Mouse (Mus musculus) left cerebral cortex, adult 9 months (tissue): ENCODE results near the gene Mgmt.

Experiments
- DNase-seq, 2 experiments: peaks; one replicate each; pipeline ENCODE4 v3.0.0; 2022; ENCODE audit warnings: low spot score in 2 of 2

Gene Mgmt

GRCm38 (mm10) chr7:137001215-137001614 lies 106.8 kb downstream of the Mgmt start:
- DNase-seq: no peak

GRCm38 (mm10) chr7:137001783-137002182 lies 107.4 kb downstream of the Mgmt start:
- DNase-seq: no peak

GRCm38 (mm10) chr7:137002431-137002830 lies 108.0 kb downstream of the Mgmt start:
- DNase-seq: no peak

- DNase-seq: no peak
These were observed 110.9 kb downstream of the Mgmt start for GRCm38 (mm10) chr7:137005293-137005692.

- DNase-seq: no peak
These were observed 113.9 kb downstream of the Mgmt start for GRCm38 (mm10) chr7:137008321-137008720.

GRCm38 (mm10) chr7:137009732-137010275 lies 115.4 kb downstream of the Mgmt start:
- DNase-seq: no peak

GRCm38 (mm10) chr7:137010451-137010850 lies 116.0 kb downstream of the Mgmt start:
- DNase-seq: no peak

- no peak for DNase-seq
These were observed 118.3 kb downstream of the Mgmt start for GRCm38 (mm10) chr7:137012687-137013086.

GRCm38 (mm10) chr7:137013433-137013832 lies 119.0 kb downstream of the Mgmt start:
- no peak for DNase-seq

GRCm38 (mm10) chr7:137018614-137019013 lies 124.2 kb downstream of the Mgmt start:
- DNase-seq: no peak

GRCm38 (mm10) chr7:137020195-137020594 lies 125.8 kb downstream of the Mgmt start:
- no peak for DNase-seq

- DNase-seq: no peak
These were observed 136.4 kb downstream of the Mgmt start for GRCm38 (mm10) chr7:137030789-137031188.

GRCm38 (mm10) chr7:137033177-137033576 lies 138.8 kb downstream of the Mgmt start:
- no peak for DNase-seq

- DNase-seq: no peak
These were observed 140.6 kb downstream of the Mgmt start for GRCm38 (mm10) chr7:137034986-137035385.

- no peak for DNase-seq
These were observed 141.5 kb downstream of the Mgmt start for GRCm38 (mm10) chr7:137035916-137036315.

- no peak for DNase-seq
These were observed 143.1 kb downstream of the Mgmt start for GRCm38 (mm10) chr7:137037471-137037870.

GRCm38 (mm10) chr7:137037872-137038271 lies 143.5 kb downstream of the Mgmt start:
- no peak for DNase-seq

GRCm38 (mm10) chr7:137038311-137038945 lies 144.0 kb downstream of the Mgmt start:
- DNase-seq: no peak

- no peak for DNase-seq
These were observed 144.5 kb downstream of the Mgmt start for GRCm38 (mm10) chr7:137038946-137039320.

- DNase-seq: no peak
These were observed 146.2 kb downstream of the Mgmt start for GRCm38 (mm10) chr7:137040646-137041045.

GRCm38 (mm10) chr7:137046891-137047290 lies 152.5 kb downstream of the Mgmt start:
- no peak for DNase-seq

- no peak for DNase-seq
These were observed 153.9 kb downstream of the Mgmt start for GRCm38 (mm10) chr7:137048086-137048922.

- no peak for DNase-seq
These were observed 159.9 kb downstream of the Mgmt start for GRCm38 (mm10) chr7:137054343-137054742.
